Mouse (Mus musculus) regulatory T cell (primary cell): ENCODE data around the gene Senp2.
"Not testable (repeated sequence)": the region's sequence is repeated elsewhere in the genome, so short reads cannot be mapped to it uniquely, and the experiment has no call there.

Experiments
- in situ Hi-C: fragments of 300-600 bp; cut with MboI, MseI; formaldehyde crosslinking; loops from one replicate; pipeline ENCODE4 v1.15.1; 2025; ENCODE audit warnings: high pct_unique_total_duplicates

Senp2 gene

DNA sequence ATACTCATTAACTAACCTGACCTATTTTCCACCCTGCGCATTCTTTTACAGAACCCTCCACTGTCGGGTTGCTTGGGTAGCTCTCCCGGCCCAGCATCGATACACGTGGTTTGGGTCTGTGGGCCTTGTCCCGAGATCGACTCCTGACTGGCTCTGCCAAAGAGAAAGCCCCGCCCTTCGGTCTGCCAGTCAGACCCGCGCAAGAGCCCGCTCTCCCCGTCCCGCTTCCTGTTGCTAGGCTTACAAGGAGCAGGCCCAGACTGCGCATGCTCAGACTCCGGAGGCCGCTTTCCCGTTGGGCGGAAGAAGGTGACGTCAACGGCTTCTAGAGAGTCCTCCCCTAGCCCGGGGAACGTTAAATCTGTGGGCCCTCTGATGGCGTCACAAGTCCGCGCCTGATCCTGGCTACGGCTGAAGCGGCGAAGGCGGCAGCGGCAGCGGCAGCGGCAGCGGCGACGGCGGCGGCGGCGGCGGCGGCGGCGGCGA lies at the start of gene Senp2:
Gene Senp2, plus strand, starts transcription at position 386 of the 486 bp plus-strand sequence.
- in situ Hi-C loops = loop anchor here (5.0 kb wide), 1 partner anchor 172 kb away; no protein-coding TSS in a partner anchor

DNA sequence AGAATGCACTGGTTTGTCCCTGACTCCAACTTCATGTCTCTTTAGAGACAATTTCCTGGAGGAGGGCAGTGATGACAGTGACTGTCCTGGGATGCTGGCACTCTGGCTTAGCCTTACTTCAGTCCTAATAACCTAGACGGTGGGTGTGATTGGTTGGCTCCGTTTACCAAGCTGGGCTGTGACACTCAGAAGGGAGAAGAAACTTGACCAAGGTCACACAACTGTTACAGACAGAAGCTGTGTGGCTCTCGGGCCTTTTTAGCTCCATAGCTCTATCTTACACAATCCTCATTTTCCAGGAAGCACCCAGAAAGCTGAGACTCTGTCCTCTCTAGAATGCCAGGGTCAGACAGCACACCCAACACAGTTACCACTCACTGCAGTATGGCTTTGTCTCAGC lies 43.7 kb upstream of the Senp2 start:
- in situ Hi-C loops = loop anchor here (25.0 kb wide), 1 partner anchor 1072 kb away; the partner anchor contains the start of gene Kng2

- in situ Hi-C loops = loop anchor here (25.0 kb wide), 1 partner anchor 1067 kb away; the partner anchor contains the start of gene Kng2
These were observed 39.4 kb upstream of the Senp2 start for GRCm38 (mm10) chr16:21969874-21970273.

GRCm38 (mm10) chr16:21970536-21970935 lies 38.7 kb upstream of the Senp2 start:
- in situ Hi-C loops = loop anchor here (25.0 kb wide), 1 partner anchor 1067 kb away; the partner anchor contains the start of gene Kng2

GRCm38 (mm10) chr16:21971446-21971845 lies 37.8 kb upstream of the Senp2 start:
- in situ Hi-C loops = loop anchor here (25.0 kb wide), 1 partner anchor 1066 kb away; the partner anchor contains the start of gene Kng2

- in situ Hi-C loops = no loop called here
These were observed 33.1 kb upstream of the Senp2 start for GRCm38 (mm10) chr16:21976203-21976602.

GRCm38 (mm10) chr16:21977347-21977746 lies 31.9 kb upstream of the Senp2 start:
- in situ Hi-C loops = no loop called here

GRCm38 (mm10) chr16:21983146-21983545 lies 26.1 kb upstream of the Senp2 start:
- in situ Hi-C loops = no loop called here

- in situ Hi-C loops = no loop called here
These were observed 25.7 kb upstream of the Senp2 start for GRCm38 (mm10) chr16:21983581-21983980.

- in situ Hi-C loops = no loop called here
These were observed 25.2 kb upstream of the Senp2 start for GRCm38 (mm10) chr16:21984091-21984490.

DNA sequence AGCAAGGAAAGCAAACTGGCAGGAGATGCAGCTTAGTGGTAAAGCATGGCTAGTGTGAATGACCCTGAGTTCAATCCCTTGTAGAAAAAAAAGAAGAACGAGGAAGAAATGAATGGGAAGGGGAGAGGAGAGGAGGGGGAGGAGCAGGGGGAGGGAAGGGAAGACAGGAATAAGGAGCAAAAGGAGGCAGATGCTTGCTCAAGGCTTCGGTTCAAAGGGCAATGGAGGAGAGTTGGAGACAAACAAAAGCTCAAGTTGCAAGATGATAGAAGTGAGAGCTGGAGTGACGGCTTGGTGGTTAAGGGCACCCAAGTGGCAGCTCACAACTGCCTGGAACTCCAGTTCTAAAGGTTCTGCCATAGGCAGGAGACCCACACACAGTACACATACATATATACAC lies 23.1 kb upstream of the Senp2 start:
- in situ Hi-C loops = no loop called here

- in situ Hi-C loops = no loop called here
These were observed 21.3 kb upstream of the Senp2 start for GRCm38 (mm10) chr16:21987956-21988355.

DNA sequence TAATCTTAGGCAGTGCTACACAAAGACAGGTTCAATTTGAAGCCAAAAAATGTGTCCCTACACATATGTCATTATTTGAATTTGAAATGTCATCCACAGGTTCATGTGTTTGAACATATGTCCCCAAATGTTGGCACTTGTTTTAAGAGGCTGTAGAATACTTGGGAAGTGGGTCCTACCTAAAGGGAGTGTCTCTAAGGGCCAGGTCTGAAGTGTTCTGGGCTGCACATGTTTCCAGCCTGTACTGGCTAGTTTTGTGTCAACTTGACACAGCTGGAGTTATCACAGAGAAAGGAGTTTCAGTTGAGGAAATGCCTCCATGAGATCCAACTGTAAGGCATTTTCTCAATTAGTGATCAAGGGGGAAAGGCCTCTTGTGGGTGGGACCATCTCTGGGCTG lies 18.4 kb upstream of the Senp2 start:
- in situ Hi-C loops = not testable (repeated sequence)

DNA sequence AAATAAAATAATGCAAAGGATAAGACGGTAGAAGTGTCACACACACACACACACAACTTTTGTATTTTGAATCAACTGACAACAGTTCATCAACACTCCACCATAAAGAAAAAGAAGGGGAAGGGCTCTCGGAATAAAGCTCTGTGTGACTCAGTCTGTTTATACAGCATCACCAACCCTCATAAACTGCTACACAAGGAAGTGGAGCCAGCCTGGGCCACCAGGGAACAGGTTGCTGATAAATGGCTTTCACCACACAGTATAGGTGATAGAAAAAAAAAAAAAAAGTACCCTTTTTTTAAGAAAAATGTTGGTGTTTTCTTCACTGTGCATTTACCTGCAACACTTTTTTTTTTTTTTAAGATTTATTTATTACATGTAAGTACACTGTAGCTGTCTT lies 17.5 kb upstream of the Senp2 start:
- in situ Hi-C loops = no loop called here

GRCm38 (mm10) chr16:21995304-21995703 lies 14.0 kb upstream of the Senp2 start, which contains the start of gene Liph:
Liph (minus strand) TSS chr16:21995663.
- in situ Hi-C loops = no loop called here

DNA sequence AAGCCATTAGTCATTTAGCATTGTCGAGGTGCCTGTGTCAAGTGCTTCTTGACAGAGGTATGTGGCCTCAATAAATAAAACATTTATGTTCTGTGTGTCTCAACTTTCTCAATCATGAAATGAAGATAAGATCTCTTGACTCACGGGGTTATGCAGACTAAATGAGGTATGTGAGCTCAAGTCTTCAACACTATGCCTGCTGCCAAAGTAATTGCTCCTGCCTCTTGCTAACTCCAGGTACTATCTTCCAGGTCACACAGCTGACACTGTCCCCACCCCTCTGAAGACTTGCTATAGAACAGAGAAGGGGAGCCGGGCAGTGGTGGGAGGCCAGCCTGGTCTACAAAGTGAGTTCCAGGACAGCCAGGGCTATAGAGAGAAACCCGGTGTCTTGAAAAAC lies 12.9 kb upstream of the Senp2 start:
- in situ Hi-C loops = no loop called here

GRCm38 (mm10) chr16:21996881-21997641 lies 12.2 kb upstream of the Senp2 start:
- in situ Hi-C loops = no loop called here

- in situ Hi-C loops = no loop called here
These were observed 11.2 kb upstream of the Senp2 start for GRCm38 (mm10) chr16:21998061-21998460.

GRCm38 (mm10) chr16:21999941-22000690 lies 9.2 kb upstream of the Senp2 start:
- in situ Hi-C loops = no loop called here

DNA sequence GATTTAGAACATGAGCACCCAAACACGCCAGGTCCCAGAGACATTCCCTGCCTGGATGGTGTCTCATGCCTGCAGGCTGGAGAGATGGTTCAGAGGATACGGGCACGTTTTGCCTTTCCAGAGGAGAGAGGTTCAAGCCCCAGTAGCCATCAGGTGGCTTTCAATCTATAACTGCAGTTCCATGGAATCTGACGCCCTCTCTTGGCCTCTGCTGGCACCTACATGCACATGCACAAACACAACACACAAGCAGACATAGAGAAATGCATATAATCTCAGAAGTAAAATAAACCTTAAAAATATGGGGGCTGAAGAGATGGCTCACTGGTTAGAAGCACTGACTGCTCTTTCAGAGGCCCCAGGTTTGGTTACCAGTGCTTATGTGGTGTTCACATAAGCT lies 8.1 kb upstream of the Senp2 start:
- in situ Hi-C loops = no loop called here

GRCm38 (mm10) chr16:22001606-22002005 lies 7.7 kb upstream of the Senp2 start:
- in situ Hi-C loops = no loop called here

- in situ Hi-C loops = loop anchor here (5.0 kb wide), 1 partner anchor 172 kb away; no protein-coding TSS in a partner anchor
These were observed 312 bp downstream of the Senp2 start for GRCm38 (mm10) chr16:22009596-22009995.
